Comparison of ENCODE assay signal across 23 mouse cellular contexts in the genomic region with DNA sequence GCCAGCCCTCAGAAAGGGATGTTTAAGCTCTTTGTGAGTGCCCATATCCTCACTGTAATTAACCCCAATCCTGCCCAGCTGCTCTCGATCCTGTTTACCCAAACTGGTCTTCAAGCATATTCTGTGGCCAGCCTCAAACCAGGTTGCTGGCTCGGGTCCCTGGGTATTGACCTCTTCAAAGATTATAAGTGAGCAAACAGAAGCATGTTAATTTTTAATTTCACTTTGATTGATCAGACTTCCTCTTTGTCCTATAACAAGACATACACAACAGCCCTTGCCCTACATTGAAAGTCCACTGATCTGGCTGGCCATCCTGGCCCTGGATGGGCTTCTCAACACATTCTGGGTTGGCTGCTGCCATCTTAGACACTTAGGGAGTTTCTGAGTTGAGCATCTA.
DNase-seq lines count a peak whose midpoint lies in the region; ATAC-seq and TF ChIP-seq lines count a peak whose summit lies in the region.
"Had no signal": no experiment of that assay in that cellular context is flagged by ENCODE, and none has a peak within 500 bp of the region (broad histone marks: within the 10 kb centered on the region; RNA-seq: fewer than 3 reads in every experiment).

No protein-coding gene starts in this region.

- H3K27me3 ChIP-seq in heart, embryonic 12.5 days (replicated peaks): no peaks in the 10 kb centered on the region
- H3K27me3 ChIP-seq in limb, embryonic 11.5 days (ENCODE audit: control insufficient read depth, insufficient read depth, low read length): no peaks in the 10 kb centered on the region
- H3K27me3 ChIP-seq in limb, embryonic 10.5 days (ENCODE audit: low read depth, poor library complexity, severe bottlenecking): no peaks in the 10 kb centered on the region
- no peaks in the 10 kb centered on the region for H3K27me3 ChIP-seq in liver, postnatal 0 days (ENCODE audit: insufficient read depth, low read length)
- H3K27me3 ChIP-seq: embryonic facial prominence, embryonic 15.5 days; forebrain, embryonic 15.5 days; hindbrain, embryonic 13.5 days had no signal

- no peak overlapping the region for H3K4me2 ChIP-seq in heart, embryonic 12.5 days
- no peak overlapping the region for H3K4me2 ChIP-seq in limb, embryonic 11.5 days (ENCODE audit: low read depth, severe bottlenecking)
- H3K4me2 ChIP-seq in liver, postnatal 0 days (ENCODE audit: low read depth, low read length): no peak overlapping the region
- H3K4me2 ChIP-seq: embryonic facial prominence, embryonic 15.5 days; forebrain, embryonic 15.5 days; hindbrain, embryonic 13.5 days had no signal

- H3K9ac ChIP-seq in heart, embryonic 12.5 days: no peak overlapping the region
- H3K9ac ChIP-seq in limb, embryonic 11.5 days (ENCODE audit: low read length): no peak overlapping the region
- no peak overlapping the region for H3K9ac ChIP-seq in liver, postnatal 0 days (replicated peaks)
- H3K9ac ChIP-seq: embryonic facial prominence, embryonic 15.5 days; forebrain, embryonic 15.5 days; hindbrain, embryonic 13.5 days had no signal

- intact Hi-C loops in heart, postnatal 14 days (cut with DNase I): no loop called here
- intact Hi-C loops in heart, postnatal 10 days (cut with DNase I): no loop called here

- WGBS in heart, embryonic 12.5 days: 75% methylated on average over 2 of the region's 2 CpGs
- 85% methylated on average over 2 of the region's 2 CpGs for WGBS in limb, embryonic 11.5 days
- WGBS in limb, embryonic 10.5 days: 83% methylated on average over 2 of the region's 2 CpGs
- 50% methylated on average over 2 of the region's 2 CpGs for WGBS in liver, postnatal 0 days (ENCODE audit: insufficient replicate concordance)

- no peak for TF ChIP-seq EP300 in liver, postnatal 0 days (IDR thresholded peaks at IDR 0.05; ENCODE audit: low read depth)

- peaks cover 4% of the 10 kb centered on the region; the same call in 1 of the 2 replicates for H3K36me3 ChIP-seq in heart, embryonic 12.5 days
- H3K36me3 ChIP-seq in limb, embryonic 11.5 days (ENCODE audit: control insufficient read depth, insufficient read depth, low read length): no peaks in the 10 kb centered on the region
- H3K36me3 ChIP-seq in limb, embryonic 10.5 days: no peaks in the 10 kb centered on the region
- no peaks in the 10 kb centered on the region for H3K36me3 ChIP-seq in liver, postnatal 0 days (replicated peaks; ENCODE audit: insufficient read depth, low read length)
- H3K36me3 ChIP-seq: embryonic facial prominence, embryonic 15.5 days; forebrain, embryonic 10.5 days; forebrain, embryonic 15.5 days; G1E; hindbrain, embryonic 13.5 days had no signal

- peak overlapping the region; percentile 87 for H3K27ac ChIP-seq in heart, embryonic 12.5 days (ENCODE audit: poor library complexity, severe bottlenecking)
- H3K27ac ChIP-seq in limb, embryonic 11.5 days (replicated peaks; ENCODE audit: low read depth, low read length): no peak overlapping the region
- H3K27ac ChIP-seq in limb, embryonic 10.5 days: no peak overlapping the region
- peak overlapping the region; percentile 49; the same call in 1 of the 2 replicates for H3K27ac ChIP-seq in liver, postnatal 0 days (ENCODE audit: low read depth)
- H3K27ac ChIP-seq: embryonic facial prominence, embryonic 15.5 days; forebrain, embryonic 10.5 days; forebrain, embryonic 15.5 days; hindbrain, embryonic 13.5 days; hindbrain, postnatal 0 days had no signal

- H3K4me3 ChIP-seq in heart, embryonic 12.5 days: no peak overlapping the region
- no peak overlapping the region for H3K4me3 ChIP-seq in limb, embryonic 11.5 days (ENCODE audit: low read depth, low read length)
- no peak overlapping the region for H3K4me3 ChIP-seq in limb, embryonic 10.5 days
- no peak overlapping the region for H3K4me3 ChIP-seq in liver, postnatal 0 days (ENCODE audit: low read depth, low read length)
- H3K4me3 ChIP-seq: embryonic facial prominence, embryonic 15.5 days; erythroblast, embryonic 14.5 days; forebrain, embryonic 10.5 days; forebrain, embryonic 15.5 days; hindbrain, embryonic 13.5 days had no signal

- ATAC-seq in heart, embryonic 12.5 days (ENCODE audit: insufficient number of reproducible peaks, low FRiP score): no peak
- no peak for ATAC-seq in limb, embryonic 11.5 days (ENCODE audit: insufficient number of reproducible peaks, low FRiP score, low TSS enrichment, low read depth)
- ATAC-seq in liver, postnatal 0 days: peak; percentile 68
- ATAC-seq: CD4-positive, CD25-positive, alpha-beta regulatory T cell, adult 4 months; forebrain, embryonic 15.5 days; hindbrain, postnatal 0 days had no signal

- peak; percentile 21 for DNase-seq in heart, adult 11 months
- no peak for DNase-seq in heart, postnatal 14 days
- no peak for DNase-seq in heart, postnatal 10 days
- peak; percentile 12 for DNase-seq in limb, embryonic 11.5 days (ENCODE audit: low spot score)
- DNase-seq in limb, embryonic 10.5 days (ENCODE audit: low spot score): no peak
- peak; percentile 33 for DNase-seq in liver, postnatal 0 days
- DNase-seq: adrenal gland, postnatal 10 days; B cell, adult 2 months; cerebellum, adult 11 months; cerebellum, adult 8-10 months; cerebellum, postnatal 14 days; embryo, embryonic 11 days; gastrocnemius, postnatal 36 days; kidney, adult 11 months had no signal

- no peaks in the 10 kb centered on the region for H3K9me3 ChIP-seq in heart, embryonic 12.5 days (replicated peaks)
- no peaks in the 10 kb centered on the region for H3K9me3 ChIP-seq in limb, embryonic 11.5 days (ENCODE audit: control insufficient read depth, low read length)
- H3K9me3 ChIP-seq in limb, embryonic 10.5 days (replicated peaks): no peaks in the 10 kb centered on the region
- no peaks in the 10 kb centered on the region for H3K9me3 ChIP-seq in liver, postnatal 0 days (ENCODE audit: low read length)
- H3K9me3 ChIP-seq: embryonic facial prominence, embryonic 15.5 days; forebrain, embryonic 10.5 days; forebrain, embryonic 15.5 days; G1E; hindbrain, embryonic 13.5 days had no signal

- no peak for TF ChIP-seq CTCF in liver, postnatal 0 days (IDR thresholded peaks at IDR 0.05; ENCODE audit: low read depth)

- H3K4me1 ChIP-seq in heart, embryonic 12.5 days (replicated peaks): peaks cover 47% of the 10 kb centered on the region
- no peaks in the 10 kb centered on the region for H3K4me1 ChIP-seq in limb, embryonic 11.5 days (ENCODE audit: control insufficient read depth, insufficient read depth, low read length)
- no peaks in the 10 kb centered on the region for H3K4me1 ChIP-seq in limb, embryonic 10.5 days
- H3K4me1 ChIP-seq in liver, postnatal 0 days (ENCODE audit: insufficient read depth): peaks cover 14% of the 10 kb centered on the region; the same call in 1 of the 2 replicates
- H3K4me1 ChIP-seq: embryonic facial prominence, embryonic 15.5 days; forebrain, embryonic 15.5 days had no signal

Comparison
In these comparisons a context has a peak if more than half of its experiments do, and no peak if none do; other contexts are left out.
1. DNase-seq: peak in heart, adult 11 months (single experiment), limb, embryonic 11.5 days (single experiment) and liver, postnatal 0 days (single experiment); none in heart, postnatal 14 days (0 of 2), heart, postnatal 10 days (0 of 2) and limb, embryonic 10.5 days (single experiment).
2. H3K27ac ChIP-seq: peak in heart, embryonic 12.5 days (single experiment) and liver, postnatal 0 days (single experiment); none in limb, embryonic 11.5 days (single experiment) and limb, embryonic 10.5 days (single experiment).